Mouse (Mus musculus): ENCODE data around the gene Yipf1. TPM values are rescaled to one million over a fixed set of nuclear protein-coding genes. Genes with fewer than 3 reads are reported as not detected.
"Not testable (repeated sequence)": the region's sequence is repeated elsewhere in the genome, so short reads cannot be mapped to it uniquely, and the experiment has no call there.

Gene Yipf1
- polyA plus RNA-seq, 1 experiment, result 50.7 TPM

GRCm38 (mm10) chr4:107323113-107323512 lies 8.9 kb downstream of the Yipf1 start:
- no peak for DNase-seq (ENCODE audit: low read depth)

GRCm38 (mm10) chr4:107328530-107328929 lies 14.4 kb downstream of the Yipf1 start:
- no peak for DNase-seq (ENCODE audit: low read depth)

- DNase-seq (ENCODE audit: low read depth), result no peak
Observed at GRCm38 (mm10) chr4:107333514-107333913, 19.4 kb downstream of the Yipf1 start.

- DNase-seq (ENCODE audit: low read depth), result no peak
Observed at GRCm38 (mm10) chr4:107336356-107336755, 22.2 kb downstream of the Yipf1 start.

- DNase-seq (ENCODE audit: low read depth), result no peak
Observed at GRCm38 (mm10) chr4:107337455-107337854, 23.3 kb downstream of the Yipf1 start.

GRCm38 (mm10) chr4:107341354-107341753 lies 27.2 kb downstream of the Yipf1 start:
- no peak for DNase-seq (ENCODE audit: low read depth)

- DNase-seq (ENCODE audit: low read depth), result no peak
Observed at GRCm38 (mm10) chr4:107344612-107345011, 30.4 kb downstream of the Yipf1 start.

- no peak for DNase-seq (ENCODE audit: low read depth)
Observed at GRCm38 (mm10) chr4:107347221-107347620, 33.1 kb downstream of the Yipf1 start.

- no peak for DNase-seq (ENCODE audit: low read depth)
Observed at GRCm38 (mm10) chr4:107348529-107349310, 34.6 kb downstream of the Yipf1 start.

GRCm38 (mm10) chr4:107349311-107350008 lies 35.3 kb downstream of the Yipf1 start:
- DNase-seq (ENCODE audit: low read depth), result no peak

- DNase-seq (ENCODE audit: low read depth), result no peak
Observed at GRCm38 (mm10) chr4:107351368-107351767, 37.2 kb downstream of the Yipf1 start.

GRCm38 (mm10) chr4:107353612-107354011 lies 39.4 kb downstream of the Yipf1 start:
- DNase-seq (ENCODE audit: low read depth), result no peak

- no peak for DNase-seq (ENCODE audit: low read depth)
Observed at GRCm38 (mm10) chr4:107354126-107354525, 40.0 kb downstream of the Yipf1 start.

GRCm38 (mm10) chr4:107354543-107354942 lies 40.4 kb downstream of the Yipf1 start:
- DNase-seq (ENCODE audit: low read depth), result no peak

- not testable (repeated sequence) for DNase-seq (ENCODE audit: low read depth)
Observed at GRCm38 (mm10) chr4:107357172-107357571, 43.0 kb downstream of the Yipf1 start.

- DNase-seq (ENCODE audit: low read depth), result no peak
Observed at GRCm38 (mm10) chr4:107358460-107358859, 44.3 kb downstream of the Yipf1 start.

- DNase-seq (ENCODE audit: low read depth), result no peak
Observed at GRCm38 (mm10) chr4:107360457-107361145, 46.4 kb downstream of the Yipf1 start.

GRCm38 (mm10) chr4:107362755-107363154 lies 48.6 kb downstream of the Yipf1 start:
- DNase-seq (ENCODE audit: low read depth), result no peak

- no peak for DNase-seq (ENCODE audit: low read depth)
Observed at GRCm38 (mm10) chr4:107363573-107363972, 49.4 kb downstream of the Yipf1 start.

GRCm38 (mm10) chr4:107364190-107364639 lies 50.1 kb downstream of the Yipf1 start:
- DNase-seq (ENCODE audit: low read depth), result no peak

GRCm38 (mm10) chr4:107366408-107366807 lies 52.2 kb downstream of the Yipf1 start:
- DNase-seq (ENCODE audit: low read depth), result not testable (repeated sequence)

- peak; percentile 61 for DNase-seq (ENCODE audit: low read depth)
Observed at GRCm38 (mm10) chr4:107367567-107368314, 53.6 kb downstream of the Yipf1 start, which contains the start of gene Ndc1. Gene Ndc1, plus strand, starts transcription at chr4:107367784.

Data from gonadal fat pad, adult 2 months (tissue).